Mouse (Mus musculus) testis, adult 10 weeks (tissue): ENCODE results near the gene Aspdh. TPM values are rescaled to one million over a fixed set of nuclear protein-coding genes. Genes with fewer than 3 reads are reported as not detected.

Experiments
- polyA plus RNA-seq: library from polyadenylated mRNA; stranded (reverse); fragments of 350-450 nt; fragmentation: Illumina TruSeq; extraction: RNeasy Lipid Tissue Mini Kit (QIAGEN cat#74804); gene quantifications from one replicate; pipeline ENCODE4 v1.2.3, GENCODE M21; 2014; ENCODE audit warnings: low read depth, low replicate concordance

The Aspdh gene
- not detected for polyA plus RNA-seq

DNA sequence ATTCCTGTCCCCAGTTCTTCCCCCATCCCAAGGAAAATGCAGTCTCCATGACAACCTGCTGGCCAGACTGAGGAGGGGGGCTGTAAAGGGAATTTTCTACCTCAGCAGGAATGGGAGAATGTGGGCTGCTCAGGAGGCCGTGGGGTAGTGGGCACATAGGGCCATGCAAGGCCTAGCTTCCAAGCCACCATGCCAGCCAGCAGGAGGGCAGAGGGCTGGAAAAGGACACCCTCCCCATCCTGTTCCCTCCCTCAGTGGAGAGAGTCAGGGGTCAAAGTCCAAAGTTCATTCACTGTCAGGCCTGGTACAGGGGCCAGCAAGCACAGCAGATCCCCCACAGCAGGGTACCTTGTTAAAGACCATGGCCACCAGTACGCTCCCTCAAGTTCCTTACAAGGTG, at the start of gene Aspdh:
TSS of gene Aspdh (plus strand) at position 281 of the 400 bp plus-strand sequence.

DNA sequence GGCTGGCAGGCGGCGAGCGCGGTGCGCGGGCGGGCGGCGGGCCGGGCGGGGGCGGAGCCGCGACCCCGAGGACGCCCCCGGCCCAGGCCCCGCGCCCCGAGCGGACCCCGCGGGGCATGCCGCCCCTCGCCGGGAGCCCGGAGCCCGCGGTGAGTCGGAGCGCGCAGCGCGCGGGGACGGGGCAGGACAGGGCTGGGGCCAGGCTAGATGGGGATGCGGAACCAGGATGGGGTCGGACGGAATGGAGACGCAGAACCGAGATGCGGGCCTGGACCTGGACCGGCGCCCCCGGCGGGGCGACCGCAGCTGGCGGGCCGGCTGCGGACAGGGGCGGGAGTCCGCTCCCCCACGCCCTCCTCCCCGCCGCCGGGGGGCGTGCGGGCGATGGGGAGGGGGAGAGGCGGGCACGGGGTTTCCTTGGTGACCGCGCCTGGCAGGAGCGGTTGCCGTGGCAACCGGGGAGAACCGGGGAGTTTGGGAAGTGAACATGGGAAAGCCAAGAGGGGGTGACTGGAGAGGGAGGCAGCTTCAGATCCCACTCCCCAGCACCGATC, 36.1 kb upstream of the Aspdh start, which contains the start of gene Lrrc4b:
TSS of gene Lrrc4b (plus strand) at position 51 of the 554 bp plus-strand sequence.

DNA sequence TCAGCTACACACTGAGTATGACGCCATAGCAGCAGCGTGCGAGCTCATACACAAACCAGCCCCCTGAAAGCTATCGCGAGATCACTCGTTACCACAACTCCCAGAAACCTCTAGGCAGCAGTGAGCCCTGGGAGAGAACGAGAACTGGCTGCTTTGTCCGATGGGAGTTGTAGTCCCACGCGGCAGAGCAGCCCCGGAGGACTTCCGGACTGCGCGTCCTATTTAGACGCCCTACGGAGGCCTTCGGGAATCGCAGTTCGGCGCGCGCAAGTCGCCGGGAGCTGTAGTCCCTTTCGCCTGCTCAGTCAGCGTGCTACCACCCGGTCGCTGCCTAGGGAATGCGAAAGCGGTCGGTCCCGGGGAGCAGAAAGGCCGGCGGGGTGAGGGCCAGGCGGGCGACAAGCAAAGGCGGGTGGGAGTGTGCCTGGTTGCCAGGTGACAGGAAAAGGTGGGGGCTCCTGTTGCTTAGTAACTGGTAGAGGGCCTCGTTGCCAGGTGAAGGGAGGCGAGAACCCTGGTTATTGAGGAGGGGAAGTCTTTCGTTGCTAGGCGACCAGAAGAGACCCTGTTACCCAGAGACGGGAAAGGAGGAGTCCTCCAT, 2.7 kb downstream of the Aspdh start, which contains the start of gene Josd2:
TSS of gene Josd2 (plus strand) at position 170 of the 601 bp plus-strand sequence.

DNA sequence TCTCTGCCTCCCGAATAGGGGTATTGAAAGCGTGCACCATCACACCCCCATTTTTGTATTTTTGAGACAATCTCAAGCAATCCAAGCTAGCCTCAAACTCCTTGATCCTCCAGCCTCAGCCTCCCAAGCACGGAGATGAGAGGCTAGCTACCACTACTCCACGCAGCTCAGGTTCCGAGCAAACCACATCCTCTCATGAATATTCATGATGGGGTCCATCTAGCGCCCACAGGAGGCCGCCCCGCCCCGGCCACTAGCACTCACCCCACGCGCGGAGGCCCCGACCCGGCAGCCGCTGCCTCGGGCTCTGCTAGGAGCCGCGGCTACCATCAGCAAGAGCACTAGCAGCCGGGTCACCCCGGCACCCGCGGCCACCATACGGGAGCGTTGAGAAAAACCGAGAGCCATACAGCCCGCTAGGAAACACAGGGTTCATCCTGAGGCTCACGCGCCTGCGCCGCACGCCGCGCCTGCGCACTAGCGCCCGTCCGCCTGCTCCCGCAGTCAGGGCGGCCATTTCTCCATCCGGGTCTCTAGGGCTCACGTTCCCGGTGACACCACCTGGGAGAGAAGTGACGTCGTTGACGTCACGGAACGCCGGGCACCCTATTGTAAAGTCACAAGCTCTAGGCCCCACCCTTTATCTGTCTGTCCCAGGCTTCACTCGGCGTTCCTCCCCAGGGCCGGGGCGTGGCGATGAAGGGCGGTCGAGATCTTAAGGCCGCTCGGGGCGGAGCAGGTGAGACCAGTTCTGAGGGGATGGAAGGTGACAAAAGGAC, 31.0 kb downstream of the Aspdh start, which contains the start of the genes Emc10 and Fam71e1:
TSS of gene Emc10 (minus strand) at position 538 of the 779 bp plus-strand sequence.
TSS of gene Fam71e1 (plus strand) at position 590 of the 779 bp plus-strand sequence.

Other genes with a start within 250 kb of the Aspdh start
- 0.64 TPM for gene Klk1b5, start 249.4 kb upstream of the Aspdh start, polyA plus RNA-seq
- 1.4 TPM for gene Klk1, start 240.0 kb upstream of the Aspdh start, polyA plus RNA-seq
- gene Gm36864, start 229.2 kb upstream of the Aspdh start, polyA plus RNA-seq = 76.3 TPM
- gene 1700028J19Rik, start 218.7 kb upstream of the Aspdh start, polyA plus RNA-seq = 52.1 TPM
- gene 2410002F23Rik, start 218.7 kb upstream of the Aspdh start, polyA plus RNA-seq = 32.7 TPM
- not detected for gene Acp4, start 208.0 kb upstream of the Aspdh start, polyA plus RNA-seq
- 13.7 TPM for gene Gm15517, start 203.9 kb upstream of the Aspdh start, polyA plus RNA-seq
- gene Clec11a, start 158.5 kb upstream of the Aspdh start, polyA plus RNA-seq = 0.48 TPM
- 0.31 TPM for gene Shank1, start 155.1 kb upstream of the Aspdh start, polyA plus RNA-seq
- gene Syt3, start 81.3 kb upstream of the Aspdh start, polyA plus RNA-seq = 0.07 TPM
- gene 1700008O03Rik, start 79.6 kb upstream of the Aspdh start, polyA plus RNA-seq = 1.1 TPM
- not detected for gene Lrrc4b, start 36.4 kb upstream of the Aspdh start, polyA plus RNA-seq
- 1.9 TPM for gene Josd2, start 2.6 kb downstream of the Aspdh start, polyA plus RNA-seq
- gene Emc10, start 31.1 kb downstream of the Aspdh start, polyA plus RNA-seq = 1.8 TPM
- 119 TPM for gene Fam71e1, start 31.2 kb downstream of the Aspdh start, polyA plus RNA-seq
- not detected for gene Mybpc2, start 59.3 kb downstream of the Aspdh start, polyA plus RNA-seq
- not detected for gene Spib, start 66.7 kb downstream of the Aspdh start, polyA plus RNA-seq
- gene Pold1, start 83.5 kb downstream of the Aspdh start, polyA plus RNA-seq = not detected
- 2.3 TPM for gene Nr1h2, start 88.6 kb downstream of the Aspdh start, polyA plus RNA-seq
- gene Napsa, start 107.0 kb downstream of the Aspdh start, polyA plus RNA-seq = not detected
- 0.08 TPM for gene Kcnc3, start 125.3 kb downstream of the Aspdh start, polyA plus RNA-seq
- 0.07 TPM for gene Myh14, start 205.5 kb downstream of the Aspdh start, polyA plus RNA-seq
- gene Izumo2, start 243.4 kb downstream of the Aspdh start, polyA plus RNA-seq = 343 TPM